ENCODE assay signal across 8 mouse cellular contexts in genomic region chr8:75110093-75110492, GRCm38 (mm10). TPM values are rescaled to one million over a fixed set of nuclear protein-coding genes. Genes with fewer than 3 reads are reported as not detected.
DNase-seq lines count a peak whose midpoint lies in the region; ATAC-seq and TF ChIP-seq lines count a peak whose summit lies in the region.

No protein-coding gene starts in this region.

- TF ChIP-seq EP300 in liver, postnatal 0 days (IDR thresholded peaks at IDR 0.05; ENCODE audit: low read depth), result no peak

- no peak for DNase-seq in kidney, adult 11 months
- DNase-seq in MN1 (ENCODE audit: low spot score), result peak; percentile 15
- peak; percentile 21 for DNase-seq in liver, postnatal 0 days
- no peak for DNase-seq in layer of hippocampus, postnatal 36 days

- no peak for ATAC-seq in kidney, embryonic 14.5 days (ENCODE audit: low FRiP score, low TSS enrichment)
- ATAC-seq in granulocyte monocyte progenitor cell, adult 5-6 weeks (replicated peaks; ENCODE audit: poor library complexity, severe bottlenecking), result 0 out of 2 replicates have a peak, but pooled peaks have one; percentile 2
- ATAC-seq in liver, postnatal 0 days, result no peak
- no peak for ATAC-seq in monocyte, adult 5-6 weeks (replicated peaks; ENCODE audit: insufficient number of reproducible peaks, low FRiP score, low TSS enrichment, poor library complexity, severe bottlenecking)
- ATAC-seq in erythroid progenitor cell, adult 5-6 weeks (replicated peaks; ENCODE audit: low FRiP score, poor library complexity, severe bottlenecking), result no peak; the same call in 1 of the 2 replicates

- TF ChIP-seq CTCF in liver, postnatal 0 days (IDR thresholded peaks at IDR 0.05; ENCODE audit: low read depth), result no peak

- peaks cover 13% of the 10 kb centered on the region for H3K4me1 ChIP-seq in kidney, embryonic 14.5 days (ENCODE audit: control insufficient read depth, insufficient read depth, low read length)
- peaks cover 9% of the 10 kb centered on the region for H3K4me1 ChIP-seq in liver, postnatal 0 days (ENCODE audit: insufficient read depth)

- H3K4me2 ChIP-seq in kidney, embryonic 14.5 days (replicated peaks; ENCODE audit: low read depth, low read length), result peak overlapping the region; percentile 86
- peak overlapping the region; percentile 94 for H3K4me2 ChIP-seq in liver, postnatal 0 days (ENCODE audit: low read depth, low read length)

- H3K36me3 ChIP-seq in kidney, embryonic 14.5 days (ENCODE audit: control insufficient read depth, insufficient read depth, low read length), result peaks cover 40% of the 10 kb centered on the region
- peaks cover 29% of the 10 kb centered on the region for H3K36me3 ChIP-seq in liver, postnatal 0 days (replicated peaks; ENCODE audit: insufficient read depth, low read length)

- peak overlapping the region; percentile 88 for H3K4me3 ChIP-seq in kidney, embryonic 14.5 days (ENCODE audit: low read length)
- peak overlapping the region; percentile 87 for H3K4me3 ChIP-seq in liver, postnatal 0 days (ENCODE audit: low read depth, low read length)

- 8% methylated on average over 13 of the region's 13 CpGs for WGBS in kidney, embryonic 14.5 days
- 7% methylated on average over 13 of the region's 13 CpGs for WGBS in liver, postnatal 0 days (ENCODE audit: insufficient replicate concordance)

- no peaks in the 10 kb centered on the region for H3K9me3 ChIP-seq in kidney, embryonic 14.5 days (ENCODE audit: control insufficient read depth, low read length)
- H3K9me3 ChIP-seq in liver, postnatal 0 days (ENCODE audit: low read length), result no peaks in the 10 kb centered on the region

- H3K27ac ChIP-seq in kidney, embryonic 14.5 days (ENCODE audit: low read depth, low read length), result no peak overlapping the region
- H3K27ac ChIP-seq in liver, postnatal 0 days (ENCODE audit: low read depth), result no peak overlapping the region

- H3K27me3 ChIP-seq in kidney, embryonic 14.5 days (ENCODE audit: control insufficient read depth, insufficient read depth, low read length), result no peaks in the 10 kb centered on the region
- no peaks in the 10 kb centered on the region for H3K27me3 ChIP-seq in liver, postnatal 0 days (ENCODE audit: insufficient read depth, low read length)

- H3K9ac ChIP-seq in kidney, embryonic 14.5 days (ENCODE audit: low read depth, low read length), result peak overlapping the region; percentile 87
- H3K9ac ChIP-seq in liver, postnatal 0 days (replicated peaks), result peak overlapping the region; percentile 72

RNA-seq across cellular contexts. Expression of gene Mcm5, which starts 0.7 kb away (rescaled TPM):
- 133 and 188 TPM in 2 replicates for polyA plus RNA-seq in kidney, embryonic 14.5 days (2014; fragmentation: Nextera tagmentation; extraction: Ambion mirVana)
- 200 and 228 TPM in 2 replicates for total RNA-seq in granulocyte monocyte progenitor cell, adult 5-6 weeks (2014; fragmentation: Nextera tagmentation)
- total RNA-seq in granulocyte monocyte progenitor cell, adult 5-6 weeks (2017), result 271 and 288 TPM in 2 replicates
- polyA plus RNA-seq in liver, postnatal 0 days (2015; fragmentation: Nextera tagmentation; extraction: Ambion mirVana), result 43.5 and 55.4 TPM in 2 replicates
- 28.1 to 55.4 TPM (median 30.7 TPM) in 3 replicates for total RNA-seq in monocyte, adult 5-6 weeks (2017)
- 54.1 and 104 TPM in 2 replicates for total RNA-seq in erythroid progenitor cell, adult 5-6 weeks (2015; ENCODE audit: low replicate concordance)
- 166 and 198 TPM in 2 replicates for total RNA-seq in erythroid progenitor cell, adult 5-6 weeks (2017; ENCODE audit: low replicate concordance)
- 1 to 10 TPM; 6.0 TPM for total RNA-seq in layer of hippocampus, postnatal 36 days (2021)

RNA-seq across cellular contexts. Expression of gene Hmox1, which starts 16.7 kb away (rescaled TPM):
- 12.5 and 15.0 TPM in 2 replicates for polyA plus RNA-seq in kidney, embryonic 14.5 days (2014; fragmentation: Nextera tagmentation; extraction: Ambion mirVana)
- total RNA-seq in granulocyte monocyte progenitor cell, adult 5-6 weeks (2014; fragmentation: Nextera tagmentation), result 2.5 and 7.4 TPM in 2 replicates
- 1.4 and 2.2 TPM in 2 replicates for total RNA-seq in granulocyte monocyte progenitor cell, adult 5-6 weeks (2017)
- polyA plus RNA-seq in liver, postnatal 0 days (2015; fragmentation: Nextera tagmentation; extraction: Ambion mirVana), result 155 and 160 TPM in 2 replicates
- total RNA-seq in monocyte, adult 5-6 weeks (2017), result 50.8 to 61.9 TPM (median 55.9 TPM) in 3 replicates
- total RNA-seq in erythroid progenitor cell, adult 5-6 weeks (2015; ENCODE audit: low replicate concordance), result 66.7 and 90.8 TPM in 2 replicates
- 68.0 and 100 TPM in 2 replicates for total RNA-seq in erythroid progenitor cell, adult 5-6 weeks (2017; ENCODE audit: low replicate concordance)
- 1 to 10 TPM; 5.2 to 7.9 TPM for total RNA-seq in layer of hippocampus, postnatal 36 days (2021)

Comparison
In these comparisons a context has a peak if more than half of its experiments do, and no peak if none do; other contexts are left out.
1. DNase-seq: peak in MN1 (single experiment) and liver, postnatal 0 days (single experiment); none in kidney, adult 11 months (single experiment) and layer of hippocampus, postnatal 36 days (0 of 2).